Mouse (Mus musculus) kidney, adult 18-20 months (tissue): ENCODE measurements around the gene Ldhal6b.

Experiments used
- DNase-seq: peaks from one replicate; pipeline ENCODE4 v3.0.0; 2021

The Ldhal6b gene

DNA sequence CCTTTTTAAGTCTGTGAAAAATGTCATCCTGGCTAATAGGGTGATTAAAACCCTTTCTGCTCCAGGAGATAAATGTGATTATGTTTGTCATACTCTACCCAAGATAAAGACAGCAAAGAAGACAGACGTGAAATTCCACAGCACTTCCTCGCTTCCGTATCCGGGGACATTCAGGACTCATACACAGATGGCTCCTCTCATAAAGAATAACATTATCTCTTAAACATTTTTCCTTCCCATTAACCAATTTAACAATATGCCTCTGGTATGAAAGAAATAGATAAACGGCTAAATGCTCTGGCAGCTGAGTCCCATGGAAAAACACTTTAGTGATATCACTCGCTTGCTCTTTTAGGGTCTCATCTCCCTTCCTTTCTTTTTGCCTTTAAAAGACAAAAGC is 11.5 kb downstream of the Ldhal6b start:
- no peak for DNase-seq

DNA sequence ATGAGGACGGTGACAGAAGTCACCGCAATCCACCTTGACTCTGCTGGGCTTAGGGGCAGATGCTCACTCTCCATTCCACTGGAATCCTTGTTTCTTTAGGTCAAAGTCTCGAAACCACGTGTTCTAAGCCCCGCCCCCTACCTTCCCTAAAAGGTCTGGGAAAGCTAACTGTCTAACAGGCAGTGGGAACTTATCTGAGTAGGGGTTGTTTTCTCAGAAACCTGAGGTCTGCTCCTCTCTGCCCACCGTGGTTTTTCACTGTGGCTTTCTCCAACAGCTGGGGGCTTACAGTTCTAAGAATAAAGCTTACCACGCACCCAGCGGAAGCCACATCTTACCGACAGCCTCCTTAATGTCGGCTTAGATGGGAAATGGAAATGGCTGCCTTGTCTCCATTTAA is 12.0 kb downstream of the Ldhal6b start:
- DNase-seq = peak; percentile 45

DNA sequence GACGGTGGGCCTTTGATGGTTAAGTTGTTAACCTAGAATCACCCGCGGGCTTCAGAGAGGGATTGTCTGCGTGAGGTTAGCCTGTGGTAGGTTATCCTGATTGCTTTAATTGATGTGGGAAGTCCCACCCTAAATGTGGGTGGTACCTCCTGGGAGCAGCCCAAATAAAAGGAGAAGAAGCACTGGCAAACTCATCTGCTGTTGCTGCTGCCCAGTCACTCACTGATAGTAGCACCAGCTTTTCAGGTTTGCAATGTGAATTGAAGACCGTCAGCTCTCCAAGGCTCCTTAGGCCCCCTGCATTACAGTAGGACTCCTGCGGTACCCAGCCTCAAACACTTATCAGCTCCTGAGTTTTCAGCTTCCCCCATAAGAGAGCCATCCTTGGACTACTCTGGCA is 14.7 kb downstream of the Ldhal6b start:
- no peak for DNase-seq

DNA sequence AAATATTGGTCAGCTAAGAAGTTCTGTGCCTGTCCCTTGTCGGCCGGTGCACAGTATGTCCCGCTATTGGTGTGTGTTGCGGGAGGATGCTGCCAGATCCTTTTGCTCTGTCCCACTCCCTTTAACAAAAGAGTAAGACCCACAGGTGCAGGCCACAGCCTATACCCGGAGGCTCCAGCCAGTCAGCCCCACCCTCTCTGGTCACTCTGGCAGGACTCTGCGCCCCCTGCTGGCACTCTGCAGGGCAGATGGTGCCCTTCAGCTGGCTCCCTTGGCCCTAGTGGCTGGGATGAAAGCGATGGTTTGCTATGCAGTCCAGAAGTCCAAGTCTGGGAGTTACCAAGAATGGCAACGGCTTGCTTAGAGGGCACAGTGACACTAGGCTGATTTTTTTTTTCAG is 15.9 kb downstream of the Ldhal6b start:
- DNase-seq = peak; percentile 88

DNA sequence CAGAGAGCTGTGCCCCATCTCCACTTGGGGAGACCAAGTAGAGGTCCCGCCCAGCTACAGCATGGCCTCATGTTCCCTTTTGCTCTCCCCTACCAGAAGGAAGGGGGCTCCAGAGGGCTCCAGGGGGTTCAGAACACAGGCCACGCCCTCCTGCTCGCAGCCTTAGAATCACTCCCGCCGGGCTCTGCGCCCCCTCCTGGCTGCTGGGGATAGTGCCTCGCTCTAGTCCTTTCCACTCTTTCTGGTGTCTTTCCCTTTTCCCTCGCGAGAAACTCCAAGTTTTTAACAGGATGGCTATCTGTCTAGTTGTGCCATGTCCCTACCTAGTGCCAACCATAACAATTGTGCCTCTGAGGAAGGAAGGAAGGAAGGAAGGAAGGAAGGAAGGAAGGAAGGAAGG is 16.5 kb downstream of the Ldhal6b start:
- peak; percentile 75 for DNase-seq

DNA sequence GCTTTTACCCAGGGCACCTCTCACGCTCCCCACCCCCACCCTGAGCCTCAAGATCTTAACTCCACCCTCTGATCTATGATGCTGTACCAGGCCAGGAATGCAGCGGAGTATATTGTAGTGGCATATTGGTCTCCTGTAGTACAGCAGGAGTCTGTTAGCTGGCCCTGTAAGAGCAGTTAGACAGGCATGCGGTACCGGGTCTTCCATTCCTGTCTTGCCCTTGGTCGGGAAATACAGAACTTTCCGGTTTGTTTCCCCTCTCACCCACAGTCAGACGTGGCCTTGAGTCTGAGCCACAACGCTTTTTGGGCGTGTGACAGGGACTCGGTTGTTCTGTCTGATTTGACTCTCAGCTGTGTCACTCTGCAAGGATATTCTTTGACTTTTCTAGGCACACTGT is 17.3 kb downstream of the Ldhal6b start:
- DNase-seq = no peak

- no peak for DNase-seq
These were observed 18.0 kb downstream of the Ldhal6b start for GRCm38 (mm10) chr17:5400435-5401090.

DNA sequence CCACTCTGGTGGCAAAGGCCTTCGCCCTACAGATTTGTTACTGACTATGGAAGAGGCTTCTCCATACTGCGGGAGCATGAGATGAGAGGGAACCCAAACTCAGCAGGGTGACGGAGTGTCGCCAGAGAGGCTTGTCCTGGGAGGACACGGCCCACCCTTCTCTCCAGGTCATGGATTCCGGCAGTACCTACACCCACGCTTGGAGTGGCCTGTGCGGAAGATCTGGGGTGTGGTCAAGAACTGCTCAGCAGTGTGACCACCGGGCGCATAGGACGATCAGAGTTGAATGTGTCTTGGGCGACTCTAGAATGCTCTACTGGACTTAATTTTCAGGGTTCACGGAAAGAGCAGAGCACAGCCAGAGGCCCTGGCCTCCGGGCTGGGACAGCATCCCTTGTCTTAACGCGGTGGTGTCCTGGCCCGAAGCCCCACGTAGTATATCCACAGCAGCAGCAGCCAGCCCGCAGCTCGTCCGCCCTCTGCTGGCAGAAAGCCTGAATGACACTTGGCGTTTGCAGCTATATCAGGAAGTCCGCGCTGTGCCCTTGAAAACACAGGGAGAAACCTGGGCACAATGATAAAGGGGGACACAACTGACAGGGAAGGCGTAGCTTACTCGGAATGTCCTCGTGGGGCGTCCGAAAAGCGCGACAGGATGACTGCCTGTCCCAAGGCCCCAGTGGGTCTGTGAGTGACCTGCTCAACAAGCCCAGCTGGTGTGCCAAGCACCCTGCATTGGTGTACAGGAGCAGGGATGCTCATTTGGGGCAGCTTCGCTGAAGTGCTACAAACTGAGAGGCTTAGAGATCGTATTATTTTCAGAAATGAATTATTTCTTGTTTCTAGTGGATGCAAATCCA is 21.2 kb downstream of the Ldhal6b start:
- DNase-seq = peak; percentile 90

GRCm38 (mm10) chr17:5396213-5396612 is 22.4 kb downstream of the Ldhal6b start:
- no peak for DNase-seq

DNA sequence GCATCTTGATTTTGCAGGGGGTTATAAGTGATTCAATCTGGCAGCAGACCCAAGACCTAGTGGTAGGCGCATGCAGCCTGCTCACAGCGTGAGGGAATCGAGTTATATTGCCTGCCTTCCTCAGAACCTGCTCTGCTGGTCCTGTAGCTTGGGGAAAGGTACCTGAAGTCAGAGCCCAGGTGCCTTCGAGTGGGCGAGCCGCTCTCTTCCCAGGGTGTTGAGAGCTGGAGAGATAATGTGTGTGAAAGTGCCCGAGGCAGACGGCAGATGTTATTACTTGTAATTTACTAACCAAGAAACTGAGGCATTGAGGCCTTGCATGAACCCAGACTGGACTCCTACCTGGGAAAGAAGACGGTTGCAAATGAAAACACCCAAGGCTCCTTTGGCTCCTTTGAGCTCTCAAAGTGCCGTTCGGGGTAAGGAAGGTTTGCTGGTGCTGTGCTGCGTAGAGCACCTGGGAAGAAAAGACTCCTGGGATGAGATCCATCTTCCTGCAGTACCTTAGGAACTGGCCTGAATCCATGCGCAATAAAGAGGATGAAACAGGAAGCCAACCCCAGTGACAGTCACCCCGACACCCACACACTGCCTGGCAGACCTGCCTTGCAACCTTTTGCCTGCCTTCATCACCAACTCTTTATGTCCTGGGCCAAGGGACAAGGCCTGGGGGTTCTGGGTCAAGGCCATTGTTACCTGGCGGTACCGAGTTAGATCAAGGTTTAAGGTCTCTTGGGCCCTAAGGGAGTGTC is 22.9 kb downstream of the Ldhal6b start:
- no peak for DNase-seq

DNA sequence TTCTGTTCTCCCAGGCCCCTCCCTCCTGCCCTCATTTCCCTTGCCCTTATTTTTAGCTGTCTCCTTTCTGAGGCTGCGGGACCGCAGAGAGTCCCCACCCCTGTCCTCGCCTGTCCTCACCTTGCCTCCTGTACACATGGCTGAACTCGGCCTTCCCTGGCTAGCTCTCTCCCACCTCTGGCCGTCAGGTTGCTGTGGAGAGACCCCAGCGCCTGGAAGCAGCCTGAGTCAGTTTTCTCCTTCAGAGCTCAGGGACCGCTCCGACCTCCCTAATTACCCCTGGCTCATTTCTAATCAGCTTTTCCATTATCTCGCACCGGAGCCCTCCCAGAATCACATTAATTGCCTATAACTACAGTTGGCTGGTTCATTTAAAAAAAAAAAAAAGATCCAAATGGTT is 27.9 kb downstream of the Ldhal6b start:
- no peak for DNase-seq

GRCm38 (mm10) chr17:5388351-5388750 is 30.2 kb downstream of the Ldhal6b start:
- no peak for DNase-seq

- DNase-seq = no peak
These were observed 31.6 kb downstream of the Ldhal6b start for GRCm38 (mm10) chr17:5386885-5387545.

DNA sequence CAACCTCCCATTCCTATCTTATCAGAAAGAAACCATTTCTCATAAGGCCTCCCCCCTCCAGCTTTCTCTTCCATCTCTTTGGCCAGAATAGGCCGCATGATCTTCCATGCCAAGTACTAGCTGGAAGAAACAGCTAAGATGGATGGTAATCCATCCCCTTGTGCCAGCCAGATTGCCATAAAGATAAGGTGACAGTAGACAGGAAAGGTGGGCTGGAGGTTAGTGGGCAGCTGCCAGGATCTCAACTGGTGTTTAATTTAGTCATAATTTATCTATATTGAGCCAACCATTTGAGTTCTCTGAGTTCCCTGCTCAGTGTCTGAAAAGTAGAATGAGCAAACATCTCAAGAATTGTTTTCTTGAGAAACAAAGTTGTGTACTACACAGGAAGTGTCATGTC is 32.9 kb downstream of the Ldhal6b start:
- DNase-seq = no peak

DNA sequence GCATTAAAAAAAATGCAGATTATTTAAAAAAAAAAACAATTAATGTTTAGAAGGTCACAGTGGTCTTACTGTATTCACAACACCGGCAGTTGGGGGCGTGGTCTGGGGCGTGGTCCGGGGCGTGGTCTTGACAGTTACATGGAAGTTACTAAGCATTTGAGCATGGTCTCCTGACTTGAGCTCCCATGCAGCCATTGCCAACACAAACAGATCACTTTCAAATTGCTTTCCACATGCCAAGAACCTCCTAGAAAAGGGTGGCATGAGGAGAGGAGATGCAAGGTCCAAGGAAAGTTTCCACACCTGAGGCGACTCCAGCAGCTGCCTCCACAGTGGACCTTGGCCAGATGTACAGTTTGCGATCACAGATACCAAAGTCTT is 40.6 kb downstream of the Ldhal6b start:
- peak; percentile 54 for DNase-seq

GRCm38 (mm10) chr17:5377151-5377929 is 41.2 kb downstream of the Ldhal6b start:
- no peak for DNase-seq

DNA sequence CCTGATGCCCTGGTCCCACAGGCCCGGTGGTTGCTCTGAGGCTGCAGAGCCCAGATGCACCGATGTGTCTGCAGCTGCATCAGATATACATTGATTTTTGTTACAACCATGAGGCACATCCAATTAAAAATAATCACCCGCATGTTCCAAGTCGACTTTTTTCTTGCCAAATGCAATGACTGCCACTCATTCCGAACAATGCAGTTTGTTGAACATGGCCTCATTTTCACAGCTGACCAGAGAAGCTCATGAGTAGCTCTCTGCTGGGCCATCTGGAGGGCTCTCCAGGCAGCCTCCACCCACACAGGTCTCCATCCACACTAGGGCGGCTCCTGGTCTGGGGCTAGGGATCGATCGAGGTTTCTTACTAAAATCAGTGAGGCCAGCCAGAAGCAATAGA is 45.6 kb downstream of the Ldhal6b start:
- no peak for DNase-seq

DNA sequence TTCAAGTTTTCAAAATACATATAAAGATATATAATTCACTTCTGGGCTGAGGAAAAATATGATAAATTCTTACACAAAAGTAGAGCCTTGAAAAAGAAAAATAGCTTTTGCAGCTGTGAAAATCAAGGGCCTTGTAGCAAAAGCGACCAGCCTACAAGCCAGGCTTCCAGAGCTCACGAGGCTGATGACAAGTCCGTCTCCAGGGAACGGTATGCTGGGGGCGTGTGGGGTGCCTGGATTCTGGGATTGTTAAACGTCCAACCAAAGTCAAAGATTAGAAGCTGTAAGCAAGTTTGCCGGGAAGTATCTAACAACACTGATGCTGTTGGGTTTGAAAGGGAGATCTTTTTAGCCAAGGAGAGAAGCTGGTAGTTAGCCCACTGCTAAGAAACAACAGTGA is 47.0 kb downstream of the Ldhal6b start:
- DNase-seq = no peak

DNA sequence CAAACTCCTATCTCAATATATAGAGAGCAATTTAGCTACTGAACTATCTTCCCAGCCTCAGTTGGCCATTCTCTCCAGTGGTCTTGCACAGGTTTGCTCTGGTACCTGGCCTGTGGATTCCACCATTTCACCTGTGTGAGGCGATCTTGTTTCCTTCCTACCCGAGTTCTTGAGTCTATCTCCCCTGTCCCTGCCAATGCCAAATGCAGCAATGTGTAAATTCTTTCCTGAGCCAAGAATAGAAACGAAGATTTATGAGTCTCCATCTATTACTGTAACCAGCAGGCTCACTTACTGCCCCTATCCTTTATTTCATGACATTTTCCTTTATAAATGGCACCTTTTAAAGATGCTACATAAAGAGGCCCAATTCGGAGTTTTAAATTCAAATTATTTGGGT is 47.5 kb downstream of the Ldhal6b start:
- DNase-seq = no peak
